Mouse (Mus musculus): ENCODE measurements around the gene Ccdc162. TPM values are rescaled to one million over a fixed set of nuclear protein-coding genes. Genes with fewer than 3 reads are reported as not detected.

The Ccdc162 gene
- polyA plus RNA-seq, 1 experiment from 2014 or later: 0.85 TPM

GRCm38 (mm10) chr10:41586947-41587852 is 129.2 kb downstream of the Ccdc162 start:
- Histone ChIP-seq H3K4me3 (no peak overlapping the region), H3K27me3 (no peaks in the 10 kb centered on the region), H3K36me3 (no peaks in the 10 kb centered on the region), H3K4me2 (no peak overlapping the region), H3K9me3 (no peaks in the 10 kb centered on the region), H3K9ac (no peak overlapping the region), H3K4me1 (replicated peaks) (peaks cover 5% of the 10 kb centered on the region), H3K27ac (replicated peaks) (no peak overlapping the region)
- 85% methylated on average over 18 of the region's 18 CpGs for WGBS
- ATAC-seq (ENCODE audit: low read depth): no peak

- H3K27me3 ChIP-seq: no peaks in the 10 kb centered on the region
- no peak for ATAC-seq (ENCODE audit: low read depth)
These were observed 133.1 kb downstream of the Ccdc162 start for GRCm38 (mm10) chr10:41583383-41583782.

GRCm38 (mm10) chr10:41582901-41583361 is 133.5 kb downstream of the Ccdc162 start:
- Histone ChIP-seq H3K27me3 (no peaks in the 10 kb centered on the region), H3K9ac (no peak overlapping the region), H3K4me3 (no peak overlapping the region), H3K36me3 (no peaks in the 10 kb centered on the region), H3K9me3 (no peaks in the 10 kb centered on the region), H3K4me2 (no peak overlapping the region), H3K4me1 (replicated peaks) (peaks cover 5% of the 10 kb centered on the region), H3K27ac (replicated peaks) (no peak overlapping the region)
- ATAC-seq (ENCODE audit: low read depth): no peak
- 2% methylated on average over 4 of the region's 5 CpGs for WGBS

More at GRCm38 (mm10) chr10:41583383-41583782, 133.1 kb downstream of the Ccdc162 start:
- no peak overlapping the region for H3K9ac ChIP-seq
- no peak overlapping the region for H3K4me3 ChIP-seq
- no peaks in the 10 kb centered on the region for H3K36me3 ChIP-seq
- H3K4me2 ChIP-seq: no peak overlapping the region
- WGBS: 64% methylated on average over 6 of the region's 6 CpGs
- no peak overlapping the region for H3K27ac ChIP-seq (replicated peaks)
- H3K9me3 ChIP-seq: no peaks in the 10 kb centered on the region
- peaks cover 5% of the 10 kb centered on the region for H3K4me1 ChIP-seq (replicated peaks)

GRCm38 (mm10) chr10:41580441-41580840 is 136.0 kb downstream of the Ccdc162 start:
- H3K4me2 ChIP-seq: no peak overlapping the region
- H3K36me3 ChIP-seq: no peaks in the 10 kb centered on the region
- no peak overlapping the region for H3K9ac ChIP-seq
- ATAC-seq (ENCODE audit: low read depth): no peak
- no peaks in the 10 kb centered on the region for H3K9me3 ChIP-seq
- 67% methylated on average over 4 of the region's 4 CpGs for whole genome bisulfite sequencing
- no peak overlapping the region for H3K4me3 ChIP-seq
- H3K4me1 ChIP-seq (replicated peaks): peaks cover 5% of the 10 kb centered on the region
- no peaks in the 10 kb centered on the region for H3K27me3 ChIP-seq
- H3K27ac ChIP-seq (replicated peaks): no peak overlapping the region

- no peak overlapping the region for H3K27ac ChIP-seq (replicated peaks)
- no peaks in the 10 kb centered on the region for H3K36me3 ChIP-seq
- ATAC-seq (ENCODE audit: low read depth): no peak
- H3K4me3 ChIP-seq: no peak overlapping the region
- no peaks in the 10 kb centered on the region for H3K9me3 ChIP-seq
- no peaks in the 10 kb centered on the region for H3K27me3 ChIP-seq
- WGBS: 61% methylated on average over 1 of the region's 1 CpGs
- H3K4me2 ChIP-seq: no peak overlapping the region
- H3K4me1 ChIP-seq (replicated peaks): peaks cover 5% of the 10 kb centered on the region
- H3K9ac ChIP-seq: no peak overlapping the region
These were observed 137.9 kb downstream of the Ccdc162 start for GRCm38 (mm10) chr10:41578541-41578940.

GRCm38 (mm10) chr10:41576328-41576833 is 140.1 kb downstream of the Ccdc162 start:
- Histone ChIP-seq H3K4me2 (no peak overlapping the region), H3K9me3 (no peaks in the 10 kb centered on the region), H3K9ac (no peak overlapping the region), H3K27ac (replicated peaks) (no peak overlapping the region), H3K36me3 (no peaks in the 10 kb centered on the region), H3K4me1 (replicated peaks) (no peaks in the 10 kb centered on the region), H3K27me3 (no peaks in the 10 kb centered on the region), H3K4me3 (no peak overlapping the region)
- 86% methylated on average over 7 of the region's 7 CpGs for WGBS
- ATAC-seq (ENCODE audit: low read depth): no peak

GRCm38 (mm10) chr10:41575451-41576327 is 140.7 kb downstream of the Ccdc162 start:
- Histone ChIP-seq H3K4me3 (no peak overlapping the region), H3K27ac (replicated peaks) (no peak overlapping the region), H3K4me1 (replicated peaks) (no peaks in the 10 kb centered on the region), H3K27me3 (no peaks in the 10 kb centered on the region), H3K4me2 (no peak overlapping the region), H3K36me3 (no peaks in the 10 kb centered on the region), H3K9ac (no peak overlapping the region), H3K9me3 (no peaks in the 10 kb centered on the region)
- WGBS: 70% methylated on average over 8 of the region's 8 CpGs
- ATAC-seq (ENCODE audit: low read depth): no peak

- no peaks in the 10 kb centered on the region for H3K4me1 ChIP-seq (replicated peaks)
- 41% methylated on average over 6 of the region's 6 CpGs for WGBS
- no peaks in the 10 kb centered on the region for H3K36me3 ChIP-seq
- no peak overlapping the region for H3K27ac ChIP-seq (replicated peaks)
- no peak for ATAC-seq (ENCODE audit: low read depth)
- H3K4me3 ChIP-seq: no peak overlapping the region
- no peaks in the 10 kb centered on the region for H3K27me3 ChIP-seq
- no peak overlapping the region for H3K4me2 ChIP-seq
- H3K9ac ChIP-seq: no peak overlapping the region
- no peaks in the 10 kb centered on the region for H3K9me3 ChIP-seq
These were observed 143.2 kb downstream of the Ccdc162 start for GRCm38 (mm10) chr10:41573190-41573589.

- no peaks in the 10 kb centered on the region for H3K36me3 ChIP-seq
- H3K4me2 ChIP-seq: no peak overlapping the region
- no peak for ATAC-seq (ENCODE audit: low read depth)
- H3K9ac ChIP-seq: no peak overlapping the region
- WGBS: 89% methylated on average over 4 of the region's 4 CpGs
- H3K4me3 ChIP-seq: no peak overlapping the region
- no peaks in the 10 kb centered on the region for H3K9me3 ChIP-seq
- no peaks in the 10 kb centered on the region for H3K4me1 ChIP-seq (replicated peaks)
- no peak overlapping the region for H3K27ac ChIP-seq (replicated peaks)
- H3K27me3 ChIP-seq: no peaks in the 10 kb centered on the region
These were observed 144.2 kb downstream of the Ccdc162 start for GRCm38 (mm10) chr10:41572274-41572673.

GRCm38 (mm10) chr10:41571065-41571464 is 145.4 kb downstream of the Ccdc162 start:
- H3K27me3 ChIP-seq: no peaks in the 10 kb centered on the region
- H3K27ac ChIP-seq (replicated peaks): no peak overlapping the region
- ATAC-seq (ENCODE audit: low read depth): no peak
- H3K9ac ChIP-seq: no peak overlapping the region
- H3K4me2 ChIP-seq: no peak overlapping the region
- no peaks in the 10 kb centered on the region for H3K4me1 ChIP-seq (replicated peaks)
- WGBS: 84% methylated on average over 4 of the region's 4 CpGs
- H3K36me3 ChIP-seq: no peaks in the 10 kb centered on the region
- H3K4me3 ChIP-seq: no peak overlapping the region
- H3K9me3 ChIP-seq: no peaks in the 10 kb centered on the region

GRCm38 (mm10) chr10:41568306-41568705 is 148.1 kb downstream of the Ccdc162 start:
- H3K36me3 ChIP-seq: no peaks in the 10 kb centered on the region
- no peak overlapping the region for H3K4me3 ChIP-seq
- no peaks in the 10 kb centered on the region for H3K27me3 ChIP-seq
- no peaks in the 10 kb centered on the region for H3K4me1 ChIP-seq (replicated peaks)
- no peak overlapping the region for H3K27ac ChIP-seq (replicated peaks)
- no peak for ATAC-seq (ENCODE audit: low read depth)
- WGBS: 45% methylated on average over 3 of the region's 3 CpGs
- H3K9me3 ChIP-seq: no peaks in the 10 kb centered on the region
- H3K9ac ChIP-seq: no peak overlapping the region
- no peak overlapping the region for H3K4me2 ChIP-seq

- H3K36me3 ChIP-seq: no peaks in the 10 kb centered on the region
- H3K9ac ChIP-seq: no peak overlapping the region
- H3K4me2 ChIP-seq: no peak overlapping the region
- H3K27me3 ChIP-seq: no peaks in the 10 kb centered on the region
- H3K4me3 ChIP-seq: no peak overlapping the region
- peaks cover 7% of the 10 kb centered on the region; the same call in 1 of the 2 replicates for H3K9me3 ChIP-seq
- WGBS: 41% methylated on average over 5 of the region's 5 CpGs
- no peak overlapping the region for H3K27ac ChIP-seq (replicated peaks)
- H3K4me1 ChIP-seq (replicated peaks): no peaks in the 10 kb centered on the region
- no peak for ATAC-seq (ENCODE audit: low read depth)
These were observed 151.3 kb downstream of the Ccdc162 start for GRCm38 (mm10) chr10:41565141-41565540.

All from neural tube, embryonic 13.5 days (tissue).